Mouse (Mus musculus) lung, postnatal 4 days (tissue): Measurements from ENCODE around the gene Cbfa2t2.
A peak's percentile ranks its signal among the peaks of the same experiment; 100 is the strongest.

ENCODE experiments used
- DNase-seq, 2 experiments: peaks; one replicate each; pipeline ENCODE4 v3.0.0; 2021

Cbfa2t2 gene

GRCm38 (mm10) chr2:154571976-154572375 is 135.7 kb downstream of the Cbfa2t2 start:
- no peak for DNase-seq

- DNase-seq, result no peak
Observed at GRCm38 (mm10) chr2:154572996-154573395, 136.7 kb downstream of the Cbfa2t2 start.

GRCm38 (mm10) chr2:154574271-154574670 is 138.0 kb downstream of the Cbfa2t2 start:
- no peak for DNase-seq

GRCm38 (mm10) chr2:154576876-154577743 is 140.8 kb downstream of the Cbfa2t2 start:
- DNase-seq, result no peak

GRCm38 (mm10) chr2:154577744-154578067 is 141.4 kb downstream of the Cbfa2t2 start:
- DNase-seq, result no peak

- peak; percentile 40 to 72 for DNase-seq
Observed at GRCm38 (mm10) chr2:154580586-154580985, 144.3 kb downstream of the Cbfa2t2 start.

- no peak for DNase-seq
Observed at GRCm38 (mm10) chr2:154581421-154581820, 145.1 kb downstream of the Cbfa2t2 start.

- peak; percentile 25 to 71 for DNase-seq
Observed at GRCm38 (mm10) chr2:154583906-154584872, 147.9 kb downstream of the Cbfa2t2 start.

- DNase-seq, result no peak
Observed at GRCm38 (mm10) chr2:154584931-154585601, 148.8 kb downstream of the Cbfa2t2 start.

GRCm38 (mm10) chr2:154586405-154586804 is 150.1 kb downstream of the Cbfa2t2 start:
- DNase-seq, result peak in 1 of 2 experiments; percentile 51
